Mouse (Mus musculus) mouse trophoblast stem cell (cell line): ENCODE measurements around the gene Ppp3ca.

Experiments
- in situ Hi-C, 2 experiments: fragments of 300-500 bp; cut with MseI, MboI; formaldehyde crosslinking; loops; 2 replicates in 1 of 2; 3 replicates in 1 of 2; pipeline ENCODE4 v1.15.1; 2025

The Ppp3ca gene

DNA sequence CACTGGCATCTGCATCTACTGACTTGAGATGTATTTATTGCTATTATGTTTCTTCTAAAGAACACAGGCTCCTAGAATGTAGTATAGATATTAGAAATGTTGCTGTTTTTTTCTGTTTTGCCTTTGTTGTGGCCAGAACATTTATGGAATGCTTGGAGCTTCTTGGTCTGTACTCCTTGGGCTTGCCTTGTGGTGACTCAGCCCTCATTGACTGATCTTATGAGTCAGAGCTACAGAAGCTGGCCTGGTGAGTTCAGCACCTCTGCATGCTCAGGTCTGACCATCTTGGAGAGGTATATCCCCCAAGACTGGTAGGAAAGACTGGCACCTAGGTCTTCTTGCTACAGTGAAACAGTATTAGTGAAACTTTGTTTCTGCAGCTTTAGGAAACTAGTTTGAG is 52.6 kb downstream of the Ppp3ca start:
- in situ Hi-C loops = no loop called here

DNA sequence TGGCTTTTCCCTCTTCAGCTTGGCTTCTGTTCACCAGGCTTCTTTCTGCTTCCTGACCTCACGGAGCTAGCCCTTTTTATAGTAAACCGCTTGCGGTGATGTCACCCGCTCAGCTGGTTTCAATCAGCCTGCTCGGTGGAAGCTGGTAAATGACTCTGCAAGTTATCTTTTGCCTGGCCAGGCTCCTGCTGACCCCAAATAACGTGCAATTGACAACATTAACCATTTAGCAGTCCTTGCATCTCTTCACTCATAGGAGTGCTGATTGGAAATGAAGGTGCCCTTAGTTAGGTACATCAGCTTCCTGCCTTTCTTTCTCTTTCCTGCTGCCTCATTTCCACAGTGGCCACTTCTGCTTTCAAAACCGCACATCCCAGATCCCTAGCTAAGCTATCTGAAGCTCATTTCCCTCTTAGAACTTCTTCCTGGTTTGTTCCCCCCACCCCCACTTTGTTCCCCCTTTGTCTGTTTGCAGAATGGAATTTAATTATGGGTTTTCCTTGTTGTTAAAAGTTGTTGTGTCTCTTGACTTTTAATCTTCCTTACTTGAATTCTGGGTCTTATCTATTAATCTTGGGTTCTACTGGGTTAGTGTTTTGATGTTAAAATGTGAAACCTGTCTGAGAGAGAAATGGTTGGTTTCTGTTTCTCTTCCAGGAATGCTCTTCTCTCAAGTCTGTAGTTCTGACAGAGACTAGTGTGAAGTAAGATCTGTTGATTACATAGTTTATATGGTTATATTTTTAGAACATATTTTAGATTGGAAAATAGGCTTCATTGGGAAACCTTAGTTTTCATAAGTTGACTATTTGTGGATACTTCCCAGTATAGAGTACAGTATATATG is 55.6 kb downstream of the Ppp3ca start:
- in situ Hi-C loops = no loop called here

DNA sequence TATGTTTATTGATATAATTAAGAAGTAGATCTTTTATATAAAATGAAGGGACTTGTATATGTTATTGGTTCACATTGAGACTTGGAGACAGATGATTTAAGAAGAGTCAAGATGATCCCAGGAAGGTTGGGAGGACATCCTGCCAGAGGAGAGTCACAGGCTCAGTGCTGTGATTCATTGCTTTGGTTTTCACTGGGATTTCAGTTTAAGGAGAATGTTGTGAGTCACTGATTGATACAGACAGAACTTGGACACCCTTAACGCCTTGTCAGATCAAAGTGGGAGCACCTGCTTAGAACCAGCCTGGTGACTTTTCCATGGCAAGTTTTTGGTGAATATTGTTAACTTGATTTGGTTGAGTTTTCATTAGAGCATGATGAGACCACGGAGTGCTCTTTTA is 58.0 kb downstream of the Ppp3ca start:
- in situ Hi-C loops = no loop called here

DNA sequence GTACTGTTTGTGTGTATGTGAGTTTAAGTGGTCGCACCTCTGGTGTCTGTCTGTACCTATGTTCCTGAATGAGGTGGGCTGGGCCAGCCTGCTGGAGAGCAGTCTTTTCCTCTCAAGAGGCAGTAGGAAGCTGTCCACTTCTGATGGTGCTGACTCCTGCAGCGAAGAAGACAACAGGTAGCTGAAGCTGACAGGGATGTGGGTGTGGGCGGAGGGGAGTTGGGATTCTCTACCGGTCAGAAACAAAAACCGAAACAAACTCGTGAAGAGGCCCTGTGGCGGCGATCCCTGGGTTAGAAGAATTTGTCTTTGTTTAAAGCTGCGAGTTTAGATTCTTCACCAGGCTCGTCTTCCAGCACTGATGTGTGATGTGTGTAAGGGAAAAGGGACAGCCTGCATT is 60.1 kb downstream of the Ppp3ca start:
- in situ Hi-C loops = no loop called here

DNA sequence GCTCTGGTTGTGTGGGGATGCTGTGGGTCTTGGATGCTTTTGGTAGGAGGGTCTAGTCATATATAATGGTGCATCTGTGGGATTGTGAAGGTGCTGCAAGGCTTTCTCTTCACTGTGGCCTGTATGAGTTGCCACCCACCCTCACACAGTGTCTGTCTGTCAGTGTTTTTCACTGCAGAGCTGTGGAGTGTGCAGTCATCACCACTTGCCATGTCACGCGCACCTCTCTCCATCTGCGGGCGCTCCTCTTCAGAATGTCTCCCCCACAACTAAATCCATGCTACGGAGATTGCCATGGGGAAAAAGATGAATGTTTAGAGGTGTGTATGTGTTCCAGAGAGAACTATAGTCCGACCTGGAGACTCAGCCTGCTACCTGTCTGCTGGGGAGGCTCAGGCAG is 61.7 kb downstream of the Ppp3ca start:
- in situ Hi-C loops = no loop called here

DNA sequence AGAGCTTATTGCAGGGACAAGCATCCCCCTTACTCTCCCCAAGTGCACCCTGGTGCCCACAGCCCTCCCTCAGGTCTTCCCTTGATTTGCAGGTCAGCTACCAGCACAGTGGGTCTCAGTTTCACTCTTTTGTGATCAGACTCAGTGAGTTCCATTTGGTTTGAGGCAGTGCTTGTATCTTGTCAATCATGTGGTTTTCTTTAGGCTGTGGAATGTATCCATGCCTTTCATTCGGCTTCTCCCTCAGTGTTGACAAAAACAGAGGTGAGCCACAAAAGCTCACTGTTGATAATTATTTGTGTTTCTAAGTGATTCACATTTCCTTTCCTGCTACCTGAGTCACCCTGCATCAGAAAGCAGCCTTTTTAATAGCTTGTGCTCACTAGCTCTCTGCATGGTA is 66.1 kb downstream of the Ppp3ca start:
- in situ Hi-C loops = no loop called here

DNA sequence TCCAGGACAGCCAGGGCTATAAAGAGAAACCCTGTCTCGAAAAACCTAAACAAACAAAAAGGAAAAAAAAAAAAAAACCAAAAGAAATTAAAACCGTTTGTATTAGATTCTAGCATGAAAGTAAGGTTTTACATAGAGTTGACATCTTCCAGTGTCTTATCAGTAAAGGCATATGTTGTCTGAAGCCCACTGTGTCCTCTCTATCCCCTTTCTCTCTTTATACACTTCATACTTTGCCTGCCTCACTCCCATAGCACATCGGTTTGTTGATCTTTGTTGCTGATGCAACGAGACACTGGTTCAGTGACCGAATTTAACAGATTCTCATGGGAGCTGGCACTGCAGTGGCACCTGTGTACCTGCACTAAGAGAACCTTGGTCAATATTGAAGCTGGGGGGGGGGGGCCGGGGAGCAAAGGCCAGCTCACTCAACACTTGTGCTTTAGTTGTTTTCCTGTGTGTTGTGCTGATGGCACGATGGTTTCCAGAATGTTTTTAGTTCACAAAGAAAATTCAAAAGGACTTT is 66.9 kb downstream of the Ppp3ca start:
- in situ Hi-C loops = no loop called here

DNA sequence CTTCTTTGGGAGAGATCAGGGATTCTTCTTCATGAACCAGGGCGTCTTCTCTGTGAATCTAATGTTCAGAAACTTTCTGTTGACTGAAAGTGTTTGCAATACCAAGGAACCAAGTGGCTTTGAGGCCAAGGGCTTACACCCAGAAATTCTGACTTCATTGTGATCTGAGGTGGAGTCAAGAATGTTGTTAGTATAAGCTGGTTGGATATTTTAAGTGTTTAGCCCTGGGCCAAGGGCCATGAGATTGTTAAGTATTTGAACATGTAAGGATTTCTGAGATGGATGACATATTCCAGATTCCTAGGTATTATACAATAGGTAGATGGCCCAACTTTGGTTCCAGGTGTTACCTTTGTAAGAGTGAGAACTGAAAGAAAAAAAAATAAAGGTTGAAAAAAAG is 68.5 kb downstream of the Ppp3ca start:
- in situ Hi-C loops = no loop called here

DNA sequence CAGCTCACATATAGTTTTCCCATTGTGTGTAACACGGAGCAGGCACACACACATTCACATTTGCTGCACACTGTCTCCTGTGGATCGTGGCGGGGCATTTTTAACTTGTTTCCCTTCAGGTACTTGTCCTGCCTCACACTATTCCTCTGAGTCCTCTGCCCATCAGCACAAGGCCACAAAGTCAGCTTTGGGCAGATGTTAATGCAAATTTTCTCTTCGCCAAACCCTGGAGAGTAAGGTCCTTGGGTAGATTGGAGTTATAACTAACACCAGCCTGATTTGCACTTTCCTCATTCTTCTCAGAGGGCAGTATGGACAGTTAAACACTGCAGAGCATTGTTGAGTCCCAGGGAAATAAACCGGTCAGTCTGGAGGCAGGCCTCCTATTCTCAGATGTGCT is 69.0 kb downstream of the Ppp3ca start:
- in situ Hi-C loops = no loop called here

DNA sequence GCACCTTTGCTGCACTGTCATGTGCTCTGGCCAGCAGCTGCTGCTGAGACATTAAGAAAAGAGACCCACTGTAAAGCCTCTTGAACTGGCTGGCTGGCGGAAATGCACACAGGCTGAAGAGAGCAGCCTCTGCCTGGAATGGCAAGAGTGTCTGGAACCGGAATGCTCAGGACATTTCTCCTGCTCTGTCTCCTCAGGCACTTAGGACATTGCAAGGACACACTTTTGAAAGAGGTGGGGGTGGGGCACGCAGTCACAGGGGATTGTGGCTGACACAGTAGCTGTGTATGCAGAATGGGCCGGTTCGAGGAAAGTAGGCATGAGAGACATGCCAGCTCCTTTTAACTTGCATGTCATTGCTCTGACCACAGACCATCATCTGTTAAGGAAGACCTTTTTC is 71.7 kb downstream of the Ppp3ca start:
- in situ Hi-C loops = no loop called here

DNA sequence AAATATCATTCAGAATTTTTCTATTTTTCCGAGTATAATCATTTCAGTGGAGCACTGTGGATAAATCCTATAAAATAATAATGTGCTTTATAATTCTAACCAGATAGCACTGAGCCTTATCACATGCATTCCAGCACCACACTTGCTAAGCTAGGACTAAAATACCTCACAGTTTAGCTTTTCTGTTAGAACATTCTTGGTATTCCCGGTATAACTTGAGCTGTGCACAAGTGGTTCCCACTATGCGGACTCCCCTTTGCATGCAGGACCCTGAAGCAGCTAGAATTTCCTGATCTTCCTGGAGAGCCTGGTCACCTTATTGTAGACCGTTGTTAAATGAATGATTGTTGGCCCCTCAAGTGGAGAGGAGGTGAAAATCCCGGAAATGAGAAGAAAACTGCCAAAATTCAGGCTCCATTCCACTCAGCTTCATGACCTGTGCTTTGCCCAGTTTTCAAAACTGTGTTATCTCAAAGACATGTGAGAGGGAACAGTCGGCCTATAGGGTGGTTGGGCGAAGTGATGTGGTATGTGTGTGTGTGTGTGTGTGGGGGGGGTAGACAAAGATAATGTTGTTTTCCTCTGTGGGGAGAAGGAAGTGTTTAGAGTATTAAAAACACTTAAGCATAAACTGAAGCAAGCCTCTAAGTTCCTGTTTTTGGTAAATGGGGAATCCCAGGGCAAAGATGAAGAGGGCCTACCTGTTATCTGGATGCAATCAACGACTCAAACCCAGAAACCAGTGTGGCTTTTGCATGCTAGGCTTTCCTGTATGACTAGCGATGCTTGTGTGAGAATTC is 72.5 kb downstream of the Ppp3ca start:
- in situ Hi-C loops = no loop called here

DNA sequence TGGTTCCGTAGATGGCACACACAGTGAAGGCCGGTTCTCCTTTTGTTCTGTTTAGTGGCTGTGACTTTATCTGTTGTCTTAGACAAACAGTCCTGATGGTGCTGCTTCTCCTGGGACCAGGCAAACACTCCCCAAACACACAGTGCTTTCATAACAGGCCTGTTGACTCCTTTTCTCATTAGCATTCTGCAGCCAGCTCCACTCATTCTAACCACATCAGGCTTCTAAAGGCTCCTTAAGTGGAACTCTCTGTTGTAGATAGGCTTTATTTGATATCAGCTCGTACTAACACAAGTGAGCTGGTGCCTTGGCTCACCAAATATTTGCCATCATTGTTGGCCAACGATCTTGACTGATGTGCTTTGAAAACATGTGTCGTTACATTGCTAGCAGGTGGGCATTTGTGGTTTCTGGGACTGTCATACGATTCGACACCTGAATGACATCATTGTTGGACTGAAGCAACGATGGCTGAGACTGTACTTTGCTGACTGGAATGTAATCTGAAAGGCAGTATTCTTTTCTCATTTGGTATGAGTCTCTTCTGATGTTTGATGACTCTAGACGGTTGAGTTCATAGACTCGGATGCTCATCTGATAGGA is 74.5 kb downstream of the Ppp3ca start:
- in situ Hi-C loops = no loop called here

DNA sequence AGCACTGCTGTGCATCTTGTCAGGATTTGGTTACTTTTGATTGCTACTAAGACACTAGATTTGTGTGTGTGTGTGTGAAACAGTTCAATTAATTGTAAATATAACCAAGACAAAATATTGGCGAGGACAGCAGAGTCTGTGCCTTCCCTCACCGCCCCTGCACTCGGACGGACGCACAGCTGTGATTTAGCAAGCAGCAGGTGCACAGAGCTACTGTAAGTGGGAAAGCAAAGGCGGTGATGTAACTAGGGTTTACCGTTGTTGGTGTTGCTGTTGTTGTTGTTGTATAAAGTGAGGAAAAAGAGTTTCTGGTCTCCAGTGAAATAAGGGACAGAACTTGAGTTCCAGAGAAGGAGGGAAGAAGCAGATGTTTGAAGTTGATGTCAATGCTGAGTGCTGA is 75.5 kb downstream of the Ppp3ca start:
- in situ Hi-C loops = no loop called here

DNA sequence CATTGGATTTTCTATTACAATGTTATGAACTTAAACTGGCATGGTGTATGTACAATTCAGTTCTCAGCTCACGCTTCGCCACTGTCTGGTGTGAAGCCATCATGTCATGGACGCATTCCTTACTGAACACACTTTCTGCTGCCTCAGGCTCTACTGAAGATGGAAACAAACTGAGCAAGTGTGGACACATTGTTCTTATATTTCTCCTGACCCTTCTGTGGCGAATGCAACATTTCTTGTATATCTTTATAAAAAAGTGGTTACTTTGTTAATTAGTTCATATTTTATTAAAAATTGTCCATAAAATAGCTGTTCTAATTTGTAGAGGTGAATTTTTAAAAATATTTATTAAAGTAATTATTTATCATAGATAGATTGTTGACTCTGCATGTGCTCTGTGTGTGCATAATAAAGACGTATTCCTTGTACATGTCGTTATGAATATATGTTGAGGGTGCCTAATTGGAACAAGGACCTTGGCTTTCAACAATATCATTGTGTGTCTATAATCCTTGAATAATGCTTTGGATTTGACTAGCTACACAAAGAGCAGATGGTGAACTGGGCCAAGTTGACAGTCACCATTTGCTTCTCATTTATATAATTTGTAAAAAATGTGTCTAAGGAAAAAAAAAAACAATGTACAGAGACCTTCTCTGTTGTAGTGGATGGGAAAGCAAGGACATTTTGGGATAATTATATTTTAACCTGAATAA is 79.0 kb downstream of the Ppp3ca start:
- in situ Hi-C loops = no loop called here

DNA sequence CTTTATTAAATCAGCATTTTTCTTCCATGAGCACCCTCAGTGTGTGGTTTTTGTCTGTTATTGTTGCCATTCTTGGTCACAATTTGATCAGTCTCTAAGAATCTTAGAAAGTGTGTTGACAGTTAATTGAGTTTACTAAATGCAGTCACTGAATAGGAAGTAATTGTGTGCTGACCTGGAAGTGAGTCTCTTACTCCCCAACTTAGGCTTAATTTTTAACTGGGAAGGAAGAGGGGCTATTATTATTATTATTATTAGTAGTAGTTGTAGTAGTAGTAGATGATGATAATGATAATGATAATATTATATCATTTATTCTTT is 79.5 kb downstream of the Ppp3ca start:
- in situ Hi-C loops = no loop called here

DNA sequence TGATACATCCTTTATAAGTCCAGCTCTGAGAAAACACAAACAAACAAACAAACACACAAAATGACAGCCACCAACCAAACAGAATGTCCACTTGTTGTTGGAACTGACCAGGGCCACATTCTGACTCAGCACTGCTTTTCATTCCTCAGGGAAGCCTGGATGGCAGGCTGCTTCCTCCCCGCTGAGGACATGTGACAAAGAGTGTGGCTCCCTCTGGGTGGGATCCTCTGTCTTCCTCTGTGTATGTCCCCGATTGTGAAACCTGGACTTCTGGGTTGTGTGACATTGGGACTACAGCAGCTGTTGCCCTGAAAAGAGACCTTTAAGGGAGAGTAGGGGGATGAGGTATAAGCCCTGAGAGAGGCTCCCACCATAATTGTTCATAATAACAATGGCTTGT is 80.0 kb downstream of the Ppp3ca start:
- in situ Hi-C loops = no loop called here

DNA sequence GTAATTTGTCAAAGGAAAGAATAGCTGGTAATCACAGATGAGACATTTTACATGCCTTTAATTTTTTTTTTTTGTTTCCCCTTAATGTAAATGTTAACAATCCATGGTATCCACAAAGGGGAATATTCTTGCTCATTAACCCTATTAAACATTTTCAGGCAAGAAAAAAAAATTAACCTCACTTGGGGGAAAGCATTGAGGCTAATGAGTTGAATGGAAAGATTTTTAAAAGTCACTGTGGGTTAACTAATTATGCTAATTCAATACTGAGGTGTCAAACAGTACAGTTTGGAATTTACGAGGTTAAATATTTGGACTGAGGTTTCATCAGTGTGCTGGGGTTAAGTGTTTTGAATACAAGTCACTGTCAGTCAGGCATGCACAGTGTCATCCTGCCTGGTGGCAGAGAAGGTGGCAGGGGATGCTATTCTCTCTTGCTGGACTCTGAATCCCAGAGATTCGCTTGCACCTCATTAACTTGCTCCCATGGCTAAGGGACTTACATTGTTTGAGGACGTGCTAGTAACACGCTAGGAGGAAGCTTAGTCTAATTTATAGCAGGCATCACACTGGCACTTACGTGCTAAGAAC is 82.3 kb downstream of the Ppp3ca start:
- in situ Hi-C loops = no loop called here

DNA sequence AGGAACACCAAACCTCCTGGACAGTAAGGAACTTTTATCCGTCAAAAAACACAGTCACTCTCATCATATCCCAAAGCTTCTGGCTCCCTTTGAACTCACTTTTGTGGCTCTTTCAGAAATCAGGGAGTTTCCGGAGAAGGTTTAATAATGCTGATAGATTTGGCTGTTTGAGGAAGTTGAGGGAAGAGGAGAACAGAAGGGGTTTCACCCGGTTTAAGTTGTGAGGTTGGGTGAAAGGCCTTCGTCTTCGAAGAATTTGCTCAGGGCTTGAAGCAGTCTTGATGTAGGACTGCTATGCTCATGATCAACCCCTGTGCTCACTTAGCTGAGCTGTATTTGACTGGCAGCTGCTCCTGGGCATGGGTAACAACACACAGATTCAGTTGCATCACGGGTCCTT is 86.2 kb downstream of the Ppp3ca start:
- in situ Hi-C loops = no loop called here

DNA sequence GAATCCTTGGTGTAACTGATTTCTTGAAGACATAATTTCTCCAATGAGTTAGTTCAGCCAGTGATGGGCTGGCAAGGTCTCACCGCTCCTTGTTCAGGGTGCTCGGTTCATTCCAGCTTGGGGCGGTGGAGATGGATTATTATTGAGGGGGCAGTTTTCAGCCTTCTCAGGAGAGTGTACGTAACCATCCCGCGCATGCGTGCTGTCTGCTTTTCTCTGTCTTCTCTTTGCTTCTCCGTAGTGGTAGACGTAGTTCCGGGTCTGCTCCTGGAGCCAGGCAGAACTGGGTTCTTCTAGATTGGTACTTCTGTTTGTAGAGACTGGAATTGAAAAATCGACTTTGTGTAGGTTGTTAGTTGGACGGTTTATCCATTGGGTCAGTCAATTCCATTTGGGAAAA is 89.5 kb downstream of the Ppp3ca start:
- in situ Hi-C loops = no loop called here

DNA sequence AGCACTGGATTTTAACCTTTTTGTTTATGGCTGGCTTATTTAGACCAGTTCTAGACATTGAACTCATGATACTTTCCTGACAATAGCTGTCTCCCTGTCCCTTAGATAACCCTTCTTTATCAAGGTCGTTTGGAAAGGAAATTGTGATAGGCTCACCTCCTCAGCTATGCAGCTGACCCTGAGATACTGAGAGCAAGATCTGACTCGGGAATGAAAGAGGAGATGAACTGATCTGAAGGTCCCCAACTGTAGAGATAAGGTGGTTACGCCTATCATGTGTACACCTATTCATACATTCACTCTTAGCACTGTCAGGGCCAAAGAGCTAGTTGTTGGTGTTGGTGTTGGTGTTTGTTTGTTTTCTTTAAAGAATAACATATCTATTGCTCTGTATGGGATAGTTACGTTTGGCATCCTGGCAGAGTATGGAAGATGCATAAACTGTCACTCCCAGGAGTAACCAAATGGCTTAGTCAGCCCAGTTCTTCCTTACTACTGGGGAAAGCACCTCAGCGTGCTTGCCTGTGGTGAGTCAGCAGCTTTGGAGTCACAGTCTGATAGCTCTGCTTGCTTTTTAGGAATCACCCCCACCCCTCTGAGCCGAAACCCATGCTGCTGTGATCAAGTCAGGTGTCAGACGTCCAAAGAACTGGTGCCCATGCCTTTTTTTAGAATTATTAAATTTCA is 91.5 kb downstream of the Ppp3ca start:
- in situ Hi-C loops = no loop called here

DNA sequence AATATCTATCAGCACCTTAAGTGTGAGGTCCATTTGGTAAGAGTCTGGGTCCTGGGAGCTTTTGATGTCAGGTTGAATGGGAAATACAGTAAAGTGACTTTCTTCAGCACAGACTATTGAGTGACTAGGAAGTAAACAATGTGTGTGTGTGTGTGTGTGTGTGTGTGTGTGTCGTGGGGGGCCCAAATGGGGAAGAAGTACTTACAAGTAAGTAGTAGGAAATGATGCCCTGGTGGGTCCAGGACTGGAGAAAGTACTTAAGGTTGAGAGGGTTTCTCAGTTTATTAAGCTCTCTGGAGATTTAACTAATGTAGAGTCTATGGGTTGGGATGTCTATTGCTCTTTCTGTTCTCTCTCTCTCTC is 92.0 kb downstream of the Ppp3ca start:
- in situ Hi-C loops = no loop called here
